Mouse (Mus musculus): ENCODE results near the gene Fras1. TPM values are rescaled to one million over a fixed set of nuclear protein-coding genes. Genes with fewer than 3 reads are reported as not detected.
A peak's percentile ranks its signal among the peaks of the same experiment; 100 is the strongest.

Gene Fras1
- total and polyA plus RNA-seq, 2 experiments from 2014 or later, result 2.2 to 6.2 TPM

DNA sequence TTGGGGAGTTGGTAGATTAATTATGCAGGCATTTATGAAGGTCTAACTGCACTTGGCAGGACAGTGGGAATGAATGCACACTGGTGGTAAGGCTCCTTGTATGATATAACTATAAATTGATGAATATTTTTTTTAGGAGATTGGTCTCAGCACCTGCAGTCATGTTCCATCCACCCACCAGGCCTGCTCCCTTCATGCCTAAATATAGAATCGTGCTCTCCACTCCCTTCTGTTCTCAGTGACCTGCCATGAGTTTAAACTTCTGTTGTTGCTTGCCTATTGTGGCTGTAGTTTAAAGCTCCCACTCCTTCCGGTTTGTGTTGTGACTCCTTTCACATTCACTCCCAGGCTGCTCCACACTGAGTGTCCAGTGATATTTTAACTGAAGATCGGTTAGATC lies 80.7 kb downstream of the Fras1 start:
- no peak overlapping the region for H3K4me3 ChIP-seq (ENCODE audit: low read depth, low read length)
- no peak overlapping the region for H3K4me2 ChIP-seq (ENCODE audit: low read depth)
- 78% methylated on average over 3 of the region's 3 CpGs for WGBS
- H3K9ac ChIP-seq, result no peak overlapping the region
- H3K9me3 ChIP-seq (ENCODE audit: low read length), result no peaks in the 10 kb centered on the region
- H3K27ac ChIP-seq (ENCODE audit: low read depth, low read length), result no peak overlapping the region
- no peaks in the 10 kb centered on the region for H3K36me3 ChIP-seq (ENCODE audit: insufficient read depth)
- peaks cover 5% of the 10 kb centered on the region; the same call in 1 of the 2 replicates for H3K4me1 ChIP-seq (ENCODE audit: insufficient read depth)
- no peak for ATAC-seq
- TF ChIP-seq CTCF (IDR thresholded peaks at IDR 0.05; ENCODE audit: low read depth), result no peak
- no peak for DNase-seq
- no peaks in the 10 kb centered on the region for H3K27me3 ChIP-seq (ENCODE audit: insufficient read depth, low read length)

DNA sequence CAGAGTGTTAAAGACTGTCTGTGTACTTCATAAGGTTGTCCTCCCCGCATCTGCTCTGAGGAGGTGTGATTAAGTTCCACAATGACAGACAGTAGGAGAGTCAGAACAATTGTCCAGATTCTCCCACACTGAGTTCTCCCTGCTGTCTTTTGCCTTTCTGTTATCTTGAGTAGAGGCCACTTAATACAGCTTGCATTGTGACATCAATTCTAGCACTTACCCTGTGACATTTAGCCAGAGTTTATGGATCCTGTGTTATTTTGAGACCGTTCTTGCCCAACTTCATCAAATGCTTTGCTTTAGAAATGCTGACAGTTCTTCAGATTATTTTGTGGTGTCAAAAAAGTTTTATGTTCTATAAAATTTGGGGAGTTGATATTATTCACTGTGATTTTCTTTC lies 81.5 kb downstream of the Fras1 start:
- H3K9ac ChIP-seq, result no peak overlapping the region

GRCm38 (mm10) chr5:96457436-96457958 lies 83.7 kb downstream of the Fras1 start:
- peak overlapping the region; percentile 69 for H3K27ac ChIP-seq (ENCODE audit: low read depth, low read length)
- ATAC-seq, result peak; percentile 58
- no peaks in the 10 kb centered on the region for H3K27me3 ChIP-seq (ENCODE audit: insufficient read depth, low read length)
- WGBS, result 29% methylated on average over 4 of the region's 4 CpGs
- H3K4me2 ChIP-seq (ENCODE audit: low read depth), result no peak overlapping the region
- H3K36me3 ChIP-seq (ENCODE audit: insufficient read depth), result no peaks in the 10 kb centered on the region
- H3K9ac ChIP-seq, result no peak overlapping the region
- no peaks in the 10 kb centered on the region for H3K9me3 ChIP-seq (ENCODE audit: low read length)
- peak; percentile 49 for DNase-seq
- no peak for TF ChIP-seq CTCF (IDR thresholded peaks at IDR 0.05; ENCODE audit: low read depth)
- no peak overlapping the region for H3K4me3 ChIP-seq (ENCODE audit: low read depth, low read length)
- peaks cover 5% of the 10 kb centered on the region; the same call in 1 of the 2 replicates for H3K4me1 ChIP-seq (ENCODE audit: insufficient read depth)

More for the DNA sequence above, 81.5 kb downstream of the Fras1 start:
- no peaks in the 10 kb centered on the region for H3K9me3 ChIP-seq (ENCODE audit: low read length)
- no peak for TF ChIP-seq CTCF (IDR thresholded peaks at IDR 0.05; ENCODE audit: low read depth)
- H3K4me3 ChIP-seq (ENCODE audit: low read depth, low read length), result no peak overlapping the region
- no peak for ATAC-seq
- no peaks in the 10 kb centered on the region for H3K36me3 ChIP-seq (ENCODE audit: insufficient read depth)
- DNase-seq, result no peak
- H3K27ac ChIP-seq (ENCODE audit: low read depth, low read length), result no peak overlapping the region
- peaks cover 5% of the 10 kb centered on the region; the same call in 1 of the 2 replicates for H3K4me1 ChIP-seq (ENCODE audit: insufficient read depth)
- 76% methylated on average over 2 of the region's 2 CpGs for WGBS
- no peaks in the 10 kb centered on the region for H3K27me3 ChIP-seq (ENCODE audit: insufficient read depth, low read length)
- no peak overlapping the region for H3K4me2 ChIP-seq (ENCODE audit: low read depth)

DNA sequence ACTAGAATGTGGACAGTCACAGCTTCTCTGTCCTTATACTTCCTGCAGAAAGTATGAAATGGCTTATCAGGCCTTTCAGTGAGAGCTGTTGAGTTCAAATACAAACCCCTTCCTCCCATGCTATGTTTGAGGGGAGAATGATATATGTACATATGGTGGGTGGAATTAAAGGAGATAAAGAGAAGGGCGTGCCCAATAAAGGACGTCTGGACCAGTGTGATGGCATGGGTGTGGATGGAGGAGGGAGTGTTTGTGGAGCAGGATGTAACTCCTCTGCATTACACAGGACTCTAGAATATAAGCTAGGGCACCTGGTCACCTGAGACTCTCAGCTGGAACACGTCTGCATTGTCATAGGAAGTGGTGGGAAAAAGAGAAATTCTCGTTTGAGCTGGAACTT lies 85.8 kb downstream of the Fras1 start:
- Histone ChIP-seq H3K4me3 (ENCODE audit: low read depth, low read length) (no peak overlapping the region), H3K9me3 (ENCODE audit: low read length) (no peaks in the 10 kb centered on the region), H3K4me2 (ENCODE audit: low read depth) (no peak overlapping the region), H3K36me3 (ENCODE audit: insufficient read depth) (no peaks in the 10 kb centered on the region), H3K9ac (no peak overlapping the region), H3K27me3 (ENCODE audit: insufficient read depth, low read length) (no peaks in the 10 kb centered on the region), H3K4me1 (ENCODE audit: insufficient read depth) (peaks cover 5% of the 10 kb centered on the region; the same call in 1 of the 2 replicates), H3K27ac (ENCODE audit: low read depth, low read length) (no peak overlapping the region)
- no peak for TF ChIP-seq CTCF (IDR thresholded peaks at IDR 0.05; ENCODE audit: low read depth)
- ATAC-seq (no peak), DNase-seq (no peak)
- 93% methylated on average over 4 of the region's 4 CpGs for WGBS

GRCm38 (mm10) chr5:96462197-96462596 lies 88.4 kb downstream of the Fras1 start:
- no peak overlapping the region for H3K4me3 ChIP-seq (ENCODE audit: low read depth, low read length)
- TF ChIP-seq CTCF (IDR thresholded peaks at IDR 0.05; ENCODE audit: low read depth), result no peak
- peaks cover 3% of the 10 kb centered on the region; the same call in 1 of the 2 replicates for H3K4me1 ChIP-seq (ENCODE audit: insufficient read depth)
- no peak for ATAC-seq
- no peaks in the 10 kb centered on the region for H3K27me3 ChIP-seq (ENCODE audit: insufficient read depth, low read length)
- H3K27ac ChIP-seq (ENCODE audit: low read depth, low read length), result no peak overlapping the region
- no peaks in the 10 kb centered on the region for H3K9me3 ChIP-seq (ENCODE audit: low read length)
- WGBS, result 95% methylated on average over 2 of the region's 2 CpGs
- H3K9ac ChIP-seq, result no peak overlapping the region
- no peak for DNase-seq
- no peak overlapping the region for H3K4me2 ChIP-seq (ENCODE audit: low read depth)
- H3K36me3 ChIP-seq (ENCODE audit: insufficient read depth), result no peaks in the 10 kb centered on the region

DNA sequence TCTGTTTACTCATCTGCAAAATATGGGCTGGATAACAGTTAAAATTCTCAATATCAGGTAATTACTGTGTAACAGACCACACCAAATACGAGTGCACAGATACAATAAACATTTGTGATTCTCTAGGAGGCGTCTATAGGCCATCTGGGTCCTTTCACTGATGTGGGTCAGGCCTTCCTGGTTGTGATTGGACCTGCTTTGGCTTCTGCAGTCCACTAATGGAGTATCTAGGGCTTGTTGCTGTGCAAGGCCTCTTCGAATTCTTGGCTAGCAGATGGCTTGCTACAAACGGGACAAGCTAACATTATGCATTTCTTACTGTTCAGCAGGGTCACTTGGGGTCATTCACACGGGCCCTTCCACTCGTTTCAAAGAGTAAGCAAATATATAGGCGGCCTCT lies 92.7 kb downstream of the Fras1 start:
- Histone ChIP-seq H3K9ac (no peak overlapping the region), H3K4me3 (ENCODE audit: low read depth, low read length) (no peak overlapping the region), H3K9me3 (ENCODE audit: low read length) (no peaks in the 10 kb centered on the region), H3K27ac (ENCODE audit: low read depth, low read length) (no peak overlapping the region), H3K4me2 (ENCODE audit: low read depth) (no peak overlapping the region), H3K36me3 (ENCODE audit: insufficient read depth) (no peaks in the 10 kb centered on the region), H3K4me1 (ENCODE audit: insufficient read depth) (no peaks in the 10 kb centered on the region), H3K27me3 (ENCODE audit: insufficient read depth, low read length) (no peaks in the 10 kb centered on the region)
- 70% methylated on average over 7 of the region's 7 CpGs for WGBS
- ATAC-seq (no peak), DNase-seq (no peak)
- no peak for TF ChIP-seq CTCF (IDR thresholded peaks at IDR 0.05; ENCODE audit: low read depth)

DNA sequence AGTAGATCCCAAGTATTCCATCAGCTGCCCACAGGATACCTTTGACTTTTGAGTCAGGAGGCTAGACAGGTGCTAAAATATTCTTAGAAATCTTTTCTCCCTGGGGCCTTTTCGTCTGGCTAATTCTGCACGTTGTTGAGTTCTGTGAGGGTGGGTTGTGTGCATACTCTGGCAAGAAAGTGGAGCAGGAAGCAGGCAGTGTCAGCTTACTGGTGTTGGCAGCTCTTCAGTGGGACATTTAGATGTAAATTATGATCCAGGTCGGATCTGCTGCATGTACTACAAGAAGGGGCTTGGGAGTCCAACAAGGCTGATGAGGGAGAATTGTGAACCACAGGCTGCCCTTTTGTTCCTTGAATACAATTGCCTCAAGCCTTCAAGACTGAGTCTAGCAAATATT lies 98.2 kb downstream of the Fras1 start:
- Histone ChIP-seq H3K27me3 (ENCODE audit: insufficient read depth, low read length) (no peaks in the 10 kb centered on the region), H3K9ac (no peak overlapping the region), H3K27ac (ENCODE audit: low read depth, low read length) (no peak overlapping the region), H3K9me3 (ENCODE audit: low read length) (no peaks in the 10 kb centered on the region), H3K4me3 (ENCODE audit: low read depth, low read length) (no peak overlapping the region), H3K36me3 (ENCODE audit: insufficient read depth) (no peaks in the 10 kb centered on the region), H3K4me1 (ENCODE audit: insufficient read depth) (no peaks in the 10 kb centered on the region), H3K4me2 (ENCODE audit: low read depth) (no peak overlapping the region)
- no peak for DNase-seq
- no peak for ATAC-seq
- TF ChIP-seq CTCF (IDR thresholded peaks at IDR 0.05; ENCODE audit: low read depth), result no peak
- 29% methylated on average over 3 of the region's 3 CpGs for WGBS

Data from forebrain, postnatal 0 days (tissue).